Mouse (Mus musculus) embryonic fibroblast, embryonic 13.5 days (primary cell): ENCODE measurements at regions not wholly inside any gene's neighbourhood (a gene's known extent, or its start where the extent isn't known, plus 50 kb on each side); places are given as distances from the start of the nearest gene placed in this dataset.

Source experiments
- H3K27ac ChIP-seq: 2 replicates; pipeline ENCODE4 v1.5.1; 2012; ENCODE audit warnings: low read length, control low read depth, inconsistent platforms; ENCODE audit not compliant: insufficient read depth
- H3K4me1 ChIP-seq: 2 replicates; pipeline ENCODE4 v1.6.1; 2011; ENCODE audit warnings: low read length; ENCODE audit not compliant: control insufficient read depth, insufficient read depth
- H3K4me3 ChIP-seq: 2 replicates; pipeline ENCODE4 v1.5.1; 2011; ENCODE audit warnings: mild to moderate bottlenecking, control low read depth, low read length; ENCODE audit not compliant: insufficient read depth
- CTCF ChIP-seq: IDR thresholded peaks from 2 replicates; pipeline ENCODE4 v1.5.1; 2011; ENCODE audit warnings: mild to moderate bottlenecking, control low read depth, low read length, moderate library complexity, borderline replicate concordance; ENCODE audit not compliant: insufficient read depth
- POLR2A ChIP-seq: IDR thresholded peaks from 2 replicates; pipeline ENCODE4 v1.6.1; 2011; ENCODE audit warnings: low read depth, mild to moderate bottlenecking, control low read depth, low read length, moderate library complexity

DNA sequence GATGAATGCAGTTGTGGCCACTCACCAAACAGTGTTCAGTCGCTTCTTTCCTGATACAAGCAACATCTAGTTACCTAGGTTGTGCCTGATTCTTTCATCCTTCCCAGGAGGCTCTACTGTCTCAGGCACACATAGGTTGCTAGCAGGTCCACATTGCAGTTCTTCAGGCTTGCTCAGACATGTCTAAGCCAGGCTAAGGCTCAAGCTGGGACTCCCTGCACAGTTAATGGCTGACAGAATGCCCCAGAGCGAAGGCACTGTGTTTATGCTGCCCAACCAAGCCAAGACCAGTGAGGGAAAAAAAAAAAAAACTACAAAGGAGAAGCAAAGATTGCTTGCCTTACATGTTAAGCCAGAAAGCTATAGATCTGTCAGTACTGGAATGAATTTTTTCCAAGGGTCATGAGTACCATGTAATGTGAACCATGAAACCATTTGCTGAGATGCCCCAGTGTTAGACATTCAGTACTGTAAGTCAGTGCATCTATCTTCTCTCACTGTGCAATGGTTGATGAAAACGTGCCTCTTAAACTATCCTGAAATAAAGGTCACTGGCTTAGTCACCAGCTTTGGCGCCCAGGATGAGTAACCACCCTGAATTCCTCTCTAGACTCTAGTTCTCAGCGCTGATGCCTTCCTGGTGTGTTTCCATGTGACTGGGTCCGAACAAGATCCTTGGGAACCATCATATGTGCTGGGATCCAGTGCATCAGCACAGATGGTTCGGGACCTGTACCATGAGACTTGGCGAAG is 152.8 kb upstream of the Zfp703 start:
- Histone ChIP-seq H3K4me3 (no peak overlapping the region), H3K4me1 (peaks cover 12% of the 10 kb centered on the region), H3K27ac (peak overlapping the region; percentile 60)
- no peak for TF ChIP-seq POLR2A
- TF ChIP-seq CTCF = no peak

DNA sequence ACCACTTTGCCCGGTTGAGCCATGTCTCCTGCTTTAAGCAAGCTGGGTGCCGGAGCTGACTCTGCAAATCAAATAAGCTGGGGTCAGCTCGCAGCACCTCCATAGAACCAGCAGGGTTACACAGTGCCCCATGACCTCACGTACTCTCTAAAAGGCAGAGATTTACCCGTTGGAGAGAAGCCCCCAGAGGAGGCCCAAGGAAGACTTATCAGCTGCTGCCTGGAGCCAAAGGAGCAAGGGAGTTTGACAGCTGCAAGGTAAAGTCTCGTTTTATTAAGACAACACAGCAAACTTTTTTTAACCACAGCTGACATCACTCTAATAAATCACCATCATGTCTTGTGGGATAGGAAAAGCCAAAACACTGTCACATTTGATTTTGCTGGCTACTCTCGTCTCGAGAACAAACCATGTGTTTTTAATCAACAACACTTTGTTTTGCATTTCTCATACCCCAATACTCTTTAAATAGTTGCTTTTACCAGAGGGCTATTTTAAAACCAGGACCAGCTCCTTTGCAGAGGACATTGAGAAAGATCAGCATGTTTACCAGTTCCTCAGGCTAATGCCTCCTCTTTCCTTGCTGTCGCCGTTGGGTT is 148.7 kb upstream of the Zfp703 start:
- TF ChIP-seq CTCF (no peak), POLR2A (no peak)
- Histone ChIP-seq H3K27ac (peak overlapping the region; percentile 43), H3K4me1 (peaks cover 25% of the 10 kb centered on the region), H3K4me3 (no peak overlapping the region)

GRCm38 (mm10) chr8:26829313-26829712 is 147.8 kb upstream of the Zfp703 start:
- no peak overlapping the region for H3K27ac ChIP-seq
- H3K4me1 ChIP-seq = peaks cover 25% of the 10 kb centered on the region
- H3K4me3 ChIP-seq = no peak overlapping the region
- no peak for TF ChIP-seq CTCF
- no peak for TF ChIP-seq POLR2A

- no peak overlapping the region for H3K4me3 ChIP-seq
- H3K4me1 ChIP-seq = peaks cover 21% of the 10 kb centered on the region
- H3K27ac ChIP-seq = 0 out of 2 replicates have a peak overlapping the region, but pooled peaks have one; percentile 12
- TF ChIP-seq POLR2A = no peak
- no peak for TF ChIP-seq CTCF
Measured at GRCm38 (mm10) chr8:26831148-26831547, 146.0 kb upstream of the Zfp703 start.

DNA sequence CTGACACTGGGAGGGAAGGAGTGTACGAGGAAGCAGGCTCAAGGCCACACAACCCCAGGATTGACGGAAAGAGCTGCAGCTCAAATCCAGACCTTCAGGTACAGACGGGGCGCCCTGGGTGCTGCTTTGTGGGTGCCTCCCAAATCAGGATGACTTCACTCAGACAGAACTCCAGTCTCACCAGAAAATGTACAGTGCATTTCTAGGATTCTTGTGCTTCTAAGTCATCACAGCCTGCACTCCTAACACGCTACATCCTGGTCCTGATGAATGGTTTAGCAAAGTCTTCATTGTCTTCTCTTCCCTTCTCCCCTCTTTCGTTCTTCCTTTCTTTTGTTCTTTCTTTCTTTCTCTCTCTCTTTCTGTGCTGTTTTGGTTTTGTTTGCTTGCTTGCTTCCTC is 145.3 kb upstream of the Zfp703 start:
- no peak for TF ChIP-seq POLR2A
- TF ChIP-seq CTCF = no peak
- Histone ChIP-seq H3K27ac (peak overlapping the region; percentile 87), H3K4me3 (no peak overlapping the region), H3K4me1 (peaks cover 21% of the 10 kb centered on the region)

DNA sequence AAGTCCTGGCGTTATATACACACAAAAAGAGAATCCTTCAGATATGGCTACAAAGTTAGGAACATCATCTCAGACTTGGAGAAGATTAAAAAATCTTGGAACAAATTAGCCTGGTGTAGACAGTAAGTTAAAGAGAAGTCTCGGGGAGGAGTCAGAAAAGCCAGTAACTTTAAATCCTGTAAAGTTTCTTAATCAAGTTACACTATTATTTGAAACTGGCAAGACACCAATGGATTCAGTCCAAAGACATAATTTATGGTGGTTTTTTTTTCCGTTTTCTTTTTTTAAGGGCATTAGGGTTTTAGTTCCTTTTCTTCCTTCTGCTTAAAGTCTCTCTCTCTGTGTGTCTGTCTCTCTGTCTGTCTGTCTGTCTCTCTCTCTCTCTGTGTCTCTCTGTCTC is 144.6 kb upstream of the Zfp703 start:
- H3K27ac ChIP-seq = peak overlapping the region; percentile 87
- peaks cover 21% of the 10 kb centered on the region for H3K4me1 ChIP-seq
- TF ChIP-seq POLR2A (no peak), CTCF (no peak)
- H3K4me3 ChIP-seq = no peak overlapping the region

GRCm38 (mm10) chr8:26833297-26833696 is 143.8 kb upstream of the Zfp703 start:
- Histone ChIP-seq H3K4me3 (no peak overlapping the region), H3K27ac (no peak overlapping the region), H3K4me1 (peaks cover 21% of the 10 kb centered on the region)
- TF ChIP-seq CTCF = no peak
- TF ChIP-seq POLR2A = no peak

DNA sequence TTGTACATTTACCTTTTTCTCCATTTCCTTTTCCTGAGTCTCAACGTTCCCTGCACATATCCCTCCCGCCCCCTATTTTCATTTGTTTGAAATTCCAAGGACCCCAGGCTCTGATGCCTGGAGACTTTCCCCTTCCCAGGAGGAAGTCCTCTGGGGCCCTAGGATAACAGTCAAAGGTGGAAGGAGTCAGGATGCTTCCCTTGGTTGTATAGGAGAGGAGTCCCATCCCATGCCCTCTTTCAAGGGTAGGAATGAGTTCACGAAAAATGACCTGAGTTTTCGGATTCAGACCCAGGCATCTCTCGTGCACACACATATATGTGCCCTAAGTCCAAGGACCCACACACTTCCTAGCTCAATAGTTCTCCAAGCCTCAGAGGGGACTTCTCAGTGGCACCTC is 143.3 kb upstream of the Zfp703 start:
- peaks cover 19% of the 10 kb centered on the region for H3K4me1 ChIP-seq
- no peak overlapping the region for H3K27ac ChIP-seq
- no peak overlapping the region for H3K4me3 ChIP-seq
- TF ChIP-seq CTCF = no peak
- TF ChIP-seq POLR2A = no peak

DNA sequence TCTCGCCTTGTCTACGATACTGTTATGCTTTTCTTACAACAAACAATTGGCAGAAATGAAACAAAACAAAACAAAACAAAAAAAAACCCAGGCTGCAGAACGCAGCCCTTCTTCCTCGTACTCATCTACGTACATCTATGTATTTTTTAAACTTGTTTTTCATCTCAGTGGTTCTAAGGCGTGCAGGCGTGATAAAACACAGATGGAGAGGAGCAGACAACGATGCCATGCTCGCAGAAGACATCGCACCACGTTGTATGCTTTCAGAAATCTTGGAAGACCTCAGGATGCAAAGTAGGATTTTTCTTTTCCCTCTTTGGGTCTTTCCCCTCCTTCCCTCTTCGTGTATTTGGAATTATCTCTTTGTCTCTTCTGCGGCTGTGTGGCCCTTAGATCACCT is 142.5 kb upstream of the Zfp703 start:
- Histone ChIP-seq H3K4me1 (peaks cover 12% of the 10 kb centered on the region; the same call in 1 of the 2 replicates), H3K27ac (no peak overlapping the region), H3K4me3 (no peak overlapping the region)
- TF ChIP-seq POLR2A = no peak
- TF ChIP-seq CTCF = no peak

DNA sequence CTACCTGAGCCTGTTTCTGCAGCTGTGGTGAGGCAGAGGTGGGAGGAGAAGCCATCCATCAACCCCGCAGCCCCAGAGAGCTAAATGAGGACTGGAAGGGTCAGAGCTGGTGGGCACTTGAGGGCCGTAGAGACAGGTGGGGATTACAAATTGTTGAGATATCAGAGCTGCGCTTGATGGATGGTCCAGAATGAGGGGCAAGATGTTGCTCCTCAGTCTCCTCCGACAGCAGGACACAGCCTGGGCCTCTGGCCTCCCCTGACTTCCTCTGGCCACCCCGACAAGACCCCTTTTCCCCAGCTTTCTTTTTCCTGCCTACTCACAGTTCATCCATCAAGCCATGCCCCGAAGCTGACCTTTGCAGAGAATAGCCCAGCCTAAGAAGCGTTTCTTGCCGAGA is 142.0 kb upstream of the Zfp703 start:
- TF ChIP-seq POLR2A (no peak), CTCF (no peak)
- no peak overlapping the region for H3K27ac ChIP-seq
- H3K4me1 ChIP-seq = peaks cover 12% of the 10 kb centered on the region; the same call in 1 of the 2 replicates
- H3K4me3 ChIP-seq = no peak overlapping the region

GRCm38 (mm10) chr8:26835616-26836015 is 141.5 kb upstream of the Zfp703 start:
- Histone ChIP-seq H3K4me1 (peaks cover 12% of the 10 kb centered on the region; the same call in 1 of the 2 replicates), H3K27ac (no peak overlapping the region), H3K4me3 (no peak overlapping the region)
- TF ChIP-seq POLR2A (no peak), CTCF (no peak)
